Mouse (Mus musculus): Measurements from ENCODE around the gene Trit1.

Trit1 gene

DNA sequence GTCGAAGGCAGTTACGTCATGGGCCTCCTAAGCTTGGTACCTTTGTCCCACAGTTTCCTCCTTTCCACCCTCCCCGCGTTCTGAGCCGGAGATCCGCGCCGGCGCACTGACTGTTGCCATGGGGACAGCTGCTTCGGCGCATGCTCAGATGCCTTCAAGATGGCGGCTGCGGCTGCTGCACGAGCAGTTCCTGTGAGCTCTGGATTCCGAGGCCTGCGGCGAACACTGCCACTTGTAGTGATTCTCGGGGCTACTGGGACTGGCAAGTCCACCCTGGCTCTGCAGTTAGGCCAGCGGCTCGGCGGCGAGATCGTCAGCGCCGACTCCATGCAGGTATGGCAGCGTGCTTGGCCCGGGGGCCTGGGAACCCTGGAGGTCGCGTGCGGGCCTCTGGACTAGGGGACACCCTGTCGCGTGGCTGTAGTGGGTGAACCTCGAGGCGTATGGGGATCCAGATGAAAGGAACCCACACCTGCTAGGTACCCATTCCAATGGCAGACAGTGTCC is at the start of gene Trit1:
Gene Trit1 (plus strand): TSS at position 147 of the 507 bp plus-strand sequence.
- in situ Hi-C loops (cut with MboI, MseI) = no loop called here

- in situ Hi-C loops (cut with MboI, MseI) = no loop called here
These were observed 48.3 kb upstream of the Trit1 start for GRCm38 (mm10) chr4:122968106-122968505.

GRCm38 (mm10) chr4:122971191-122971590 is 45.2 kb upstream of the Trit1 start:
- in situ Hi-C loops (cut with MboI, MseI) = no loop called here

DNA sequence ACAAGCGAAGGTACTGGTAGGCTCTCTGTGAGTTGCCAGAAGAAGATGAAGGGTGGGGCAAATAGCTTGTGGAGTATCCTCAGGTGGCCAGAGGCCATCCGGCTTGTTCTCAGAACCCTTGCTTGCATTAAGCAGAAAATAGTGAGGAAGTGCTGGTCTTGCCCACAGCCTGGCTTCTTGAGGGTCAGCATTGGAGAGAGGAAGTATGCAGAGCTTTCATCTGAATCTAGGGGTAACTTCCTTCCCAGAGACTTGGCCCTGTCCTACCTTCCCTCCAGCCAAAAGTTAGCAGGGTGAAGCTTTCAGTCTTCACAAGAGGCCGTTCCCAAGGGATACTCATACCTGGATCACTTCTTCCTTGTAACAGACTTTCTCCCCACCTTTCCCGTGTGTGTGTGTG is 44.8 kb upstream of the Trit1 start:
- in situ Hi-C loops (cut with MboI, MseI) = no loop called here

GRCm38 (mm10) chr4:122972056-122972455 is 44.3 kb upstream of the Trit1 start:
- in situ Hi-C loops (cut with MboI, MseI) = no loop called here

GRCm38 (mm10) chr4:122974976-122975520 is 41.3 kb upstream of the Trit1 start:
- in situ Hi-C loops (cut with MboI, MseI) = no loop called here

GRCm38 (mm10) chr4:122976885-122977284 is 39.5 kb upstream of the Trit1 start:
- in situ Hi-C loops (cut with MboI, MseI) = no loop called here

- in situ Hi-C loops (cut with MboI, MseI) = no loop called here
These were observed 37.5 kb upstream of the Trit1 start for GRCm38 (mm10) chr4:122978850-122979249.

DNA sequence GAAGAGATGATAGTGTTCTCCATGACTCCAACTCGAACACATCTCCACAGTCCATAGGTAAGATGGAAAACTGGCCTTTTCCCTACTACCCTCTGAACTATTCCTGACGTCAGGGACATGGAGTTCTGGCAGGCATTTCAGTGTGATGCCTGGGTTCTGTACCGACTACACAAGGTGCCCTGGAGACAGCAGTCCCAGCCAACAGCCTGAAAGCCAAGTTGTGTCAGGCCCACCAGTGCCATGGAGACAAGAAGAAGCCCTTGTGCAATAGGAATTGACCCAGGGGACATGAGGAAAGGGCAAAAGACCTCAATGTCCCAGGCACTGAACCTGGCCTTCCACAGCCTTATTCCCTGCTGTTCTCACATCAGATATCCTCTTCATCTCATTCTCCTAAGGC is 36.6 kb upstream of the Trit1 start:
- in situ Hi-C loops (cut with MboI, MseI) = no loop called here

DNA sequence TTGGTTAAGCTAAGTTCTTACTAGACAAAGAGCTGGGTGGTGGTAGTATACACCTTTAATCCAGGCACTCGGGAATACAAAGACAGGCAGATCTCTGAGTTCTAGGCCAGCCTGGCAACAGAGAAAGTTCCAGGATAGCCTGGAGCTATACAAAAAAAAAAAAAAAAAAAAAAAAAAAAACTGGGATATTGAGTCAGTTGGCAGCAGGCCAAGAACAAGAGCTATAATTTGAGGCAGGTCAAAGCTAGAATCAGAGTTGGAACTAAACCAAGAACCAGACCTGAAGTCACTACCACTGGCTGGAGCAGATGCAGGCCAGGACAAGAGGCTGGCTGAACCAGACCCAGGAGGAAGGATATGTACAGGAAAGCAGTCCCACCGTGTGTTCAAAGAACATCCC is 35.7 kb upstream of the Trit1 start:
- in situ Hi-C loops (cut with MboI, MseI) = no loop called here

- in situ Hi-C loops (cut with MboI, MseI) = no loop called here
These were observed 35.2 kb upstream of the Trit1 start for GRCm38 (mm10) chr4:122981238-122981637.

GRCm38 (mm10) chr4:122981930-122982329 is 34.5 kb upstream of the Trit1 start:
- in situ Hi-C loops (cut with MboI, MseI) = no loop called here

DNA sequence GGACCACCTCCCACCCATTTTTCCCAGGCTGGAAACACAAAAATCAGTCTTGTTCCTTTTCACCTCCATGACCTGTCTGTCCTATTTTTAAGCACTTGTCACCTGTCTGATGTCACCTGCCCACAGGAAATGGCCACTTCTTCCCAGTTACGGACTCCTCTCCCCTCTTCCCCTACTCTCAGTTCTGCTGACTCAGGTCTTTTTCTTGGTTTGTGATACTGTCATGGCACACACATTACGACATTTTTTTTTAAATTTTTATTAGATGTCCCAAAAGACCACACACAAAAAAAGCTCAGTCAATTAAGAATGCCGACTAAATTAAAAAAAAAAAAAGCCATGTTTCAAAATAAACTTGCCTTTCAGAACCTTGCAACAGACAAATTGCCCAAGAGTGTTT is 33.9 kb upstream of the Trit1 start:
- in situ Hi-C loops (cut with MboI, MseI) = no loop called here

- in situ Hi-C loops (cut with MboI, MseI) = no loop called here
These were observed 32.7 kb upstream of the Trit1 start for GRCm38 (mm10) chr4:122983486-122984261.

GRCm38 (mm10) chr4:122985110-122985509 is 31.3 kb upstream of the Trit1 start:
- in situ Hi-C loops (cut with MboI, MseI) = loop anchor here (5.0 kb wide), 1 partner anchor 73 kb away; no protein-coding TSS in a partner anchor

DNA sequence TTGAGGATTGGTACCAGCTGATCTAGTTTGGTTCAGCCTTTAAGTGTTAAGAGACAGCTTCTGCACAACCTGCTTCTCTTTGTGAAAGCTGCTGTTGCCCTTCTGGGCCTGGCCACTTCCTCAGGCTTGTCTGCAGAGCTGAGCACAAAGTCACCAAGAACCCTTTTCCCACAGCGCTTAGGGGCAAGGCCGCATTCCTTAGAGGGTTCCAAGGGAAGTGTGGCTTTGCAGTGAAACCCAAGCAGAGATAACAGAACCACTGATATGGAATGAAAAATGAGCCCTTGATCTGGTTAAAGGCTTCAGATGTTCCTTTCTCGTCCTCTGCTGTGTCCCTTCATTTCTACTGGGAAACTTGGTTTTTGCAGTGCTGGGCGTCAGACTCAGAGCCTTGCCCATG is 29.0 kb upstream of the Trit1 start:
- in situ Hi-C loops (cut with MboI, MseI) = loop anchor here (5.0 kb wide), 1 partner anchor 75 kb away; no protein-coding TSS in a partner anchor

- in situ Hi-C loops (cut with MboI, MseI) = loop anchor here (5.0 kb wide), 1 partner anchor 76 kb away; no protein-coding TSS in a partner anchor
These were observed 28.4 kb upstream of the Trit1 start for GRCm38 (mm10) chr4:122988004-122988403.

DNA sequence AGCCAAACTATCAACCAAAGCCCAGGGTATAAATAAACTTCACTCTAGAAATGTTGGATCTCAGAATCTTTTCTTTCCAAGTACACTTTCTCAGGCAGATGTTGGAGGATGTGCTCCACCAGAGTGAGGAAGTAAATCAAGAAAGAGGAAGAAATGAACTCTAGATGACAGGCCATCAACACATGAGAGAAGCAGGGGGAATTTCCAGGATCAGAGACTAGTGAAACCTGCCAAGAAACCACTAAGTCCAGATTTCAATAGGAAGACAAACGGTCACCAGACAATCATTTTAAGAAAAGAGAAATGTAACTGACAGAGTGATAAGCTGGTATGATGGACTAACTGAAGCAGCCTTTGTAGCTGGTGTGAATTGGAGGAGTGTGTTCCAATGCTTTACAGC is 25.2 kb upstream of the Trit1 start:
- in situ Hi-C loops (cut with MboI, MseI) = no loop called here

DNA sequence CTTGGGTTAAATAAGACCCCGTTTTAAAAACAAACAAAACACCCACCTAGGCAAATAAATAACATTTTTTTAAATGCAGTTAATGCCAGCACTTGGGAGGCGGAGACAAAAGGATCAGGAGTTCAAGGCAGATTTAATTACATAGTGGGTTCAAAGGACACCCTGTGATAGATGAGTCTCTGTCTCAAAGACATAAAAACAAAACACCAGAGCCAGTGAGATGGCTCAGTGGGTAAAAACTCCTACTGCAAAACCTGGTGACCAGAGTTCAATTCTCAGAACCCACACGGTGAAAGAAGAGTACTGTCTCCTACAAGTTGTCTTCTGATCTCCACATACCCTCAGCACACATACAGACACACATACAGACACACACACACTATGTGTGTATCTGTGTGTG is 24.1 kb upstream of the Trit1 start:
- in situ Hi-C loops (cut with MboI, MseI) = no loop called here

DNA sequence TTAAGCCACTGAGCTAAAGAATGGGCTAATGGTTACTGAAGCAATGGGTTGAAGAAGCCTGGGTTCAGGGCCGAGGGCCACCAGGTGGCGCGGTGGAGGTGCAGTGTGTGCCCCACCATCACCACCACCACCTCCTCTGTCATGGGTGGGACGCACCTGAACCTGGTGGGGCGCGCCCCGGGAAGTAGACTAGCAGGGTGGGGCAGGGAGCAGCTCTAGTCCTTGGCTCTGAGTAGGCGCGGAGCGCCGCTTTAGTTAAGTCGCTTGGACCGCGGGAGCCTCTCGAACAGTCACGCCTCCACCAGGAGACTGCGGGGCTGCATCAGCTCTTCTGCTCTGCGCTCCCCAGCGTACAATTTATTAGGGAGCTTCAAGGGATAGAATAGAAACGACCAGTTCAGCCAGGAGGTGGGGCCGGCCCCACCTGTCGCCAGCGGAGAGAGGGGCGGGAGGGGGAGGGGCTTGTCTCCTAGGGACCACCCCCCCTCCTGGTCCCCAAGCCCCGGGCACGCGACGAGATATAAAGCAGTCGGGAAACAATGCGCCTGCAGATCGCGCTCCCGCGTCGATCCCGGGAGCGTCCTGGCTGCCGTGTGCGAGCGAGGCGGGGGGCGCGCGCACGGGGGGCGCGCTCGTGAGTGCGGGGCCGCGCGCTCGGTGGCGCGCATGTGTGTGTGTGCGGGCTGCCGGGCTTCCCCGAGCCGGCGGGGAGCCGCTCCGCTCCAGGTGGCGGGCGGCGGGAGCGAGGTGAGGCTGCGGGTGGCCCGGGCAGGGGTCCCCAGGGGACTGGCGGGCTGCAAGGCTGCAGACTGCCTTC is 20.8 kb upstream of the Trit1 start, which contains the start of gene Mycl:
Gene Mycl (plus strand): TSS at position 249 of the 817 bp plus-strand sequence.
- in situ Hi-C loops (cut with MboI, MseI) = loop anchor here in 1 of 2 experiments (5.0 kb wide), 1 partner anchor 82 kb away; no protein-coding TSS in a partner anchor

DNA sequence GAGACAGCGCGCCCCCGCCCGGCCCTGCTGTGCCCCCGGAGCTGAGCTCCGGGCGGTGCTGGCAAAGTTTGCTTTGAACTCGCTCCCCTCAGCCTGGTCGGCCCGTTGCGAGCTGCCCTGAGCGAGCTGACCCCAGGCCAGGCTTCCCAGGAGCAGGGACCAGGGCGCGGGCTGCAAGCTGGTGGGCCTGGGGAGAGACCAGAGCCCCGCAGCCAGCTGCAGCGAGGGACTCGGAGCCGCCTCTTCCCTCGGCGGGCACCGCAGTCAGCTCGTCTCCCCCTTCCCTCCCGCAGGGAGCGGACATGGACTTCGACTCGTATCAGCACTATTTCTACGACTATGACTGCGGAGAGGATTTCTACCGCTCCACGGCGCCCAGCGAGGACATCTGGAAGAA is 20.2 kb upstream of the Trit1 start:
- in situ Hi-C loops (cut with MboI, MseI) = loop anchor here in 1 of 2 experiments (5.0 kb wide), 1 partner anchor 81 kb away; no protein-coding TSS in a partner anchor

Measured in T-helper 17 cell (primary cell).